In the genomic region with DNA sequence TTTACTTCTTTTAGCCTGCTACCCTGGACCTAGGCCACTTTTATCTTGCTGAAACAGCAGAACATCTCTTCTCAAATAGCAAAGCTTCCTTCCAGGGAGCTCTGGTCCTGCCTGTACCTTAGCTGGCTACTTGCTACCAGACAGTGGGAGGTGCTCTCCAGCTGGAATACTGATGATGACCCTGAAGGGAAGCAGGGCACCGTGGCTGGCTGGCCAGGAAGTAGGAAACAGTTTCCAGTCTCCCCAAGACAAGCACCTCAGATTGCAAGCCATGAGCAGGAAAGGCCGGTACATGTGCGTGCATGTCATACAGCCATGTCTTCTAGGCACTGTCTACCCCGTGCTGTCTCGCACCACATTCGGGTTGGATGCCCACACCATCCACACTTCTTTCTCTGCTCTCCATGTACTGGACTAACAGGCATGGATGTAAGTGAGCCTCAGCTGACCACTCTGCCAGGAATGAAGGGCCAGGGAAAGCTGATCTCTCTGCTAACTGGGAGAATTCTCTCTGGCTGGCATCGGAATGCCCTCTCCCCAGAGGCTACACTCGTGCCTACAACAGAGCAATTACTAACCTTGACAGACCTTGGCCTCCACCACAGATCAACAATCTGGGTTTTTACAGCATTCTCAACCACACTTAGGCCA, we compare ENCODE assay signal across 13 mouse cellular contexts. TPM values are rescaled to one million over a fixed set of nuclear protein-coding genes. Genes with fewer than 3 reads are reported as not detected.
DNase-seq lines count a peak whose midpoint lies in the region; ATAC-seq and TF ChIP-seq lines count a peak whose summit lies in the region.
"Had no signal": no experiment of that assay in that cellular context is flagged by ENCODE, and none has a peak within 500 bp of the region (broad histone marks: within the 10 kb centered on the region; RNA-seq: fewer than 3 reads in every experiment).

No protein-coding gene starts in this region.

- no peaks in the 10 kb centered on the region for H3K27me3 ChIP-seq in forebrain, embryonic 10.5 days (ENCODE audit: poor library complexity, severe bottlenecking)
- H3K27me3 ChIP-seq in forebrain, embryonic 14.5 days (replicated peaks; ENCODE audit: control insufficient read depth, insufficient read depth, low read length), result no peaks in the 10 kb centered on the region
- no peaks in the 10 kb centered on the region for H3K27me3 ChIP-seq in intestine, embryonic 14.5 days (replicated peaks; ENCODE audit: control insufficient read depth, insufficient read depth, low read length)
- H3K27me3 ChIP-seq in intestine, embryonic 15.5 days (replicated peaks), result no peaks in the 10 kb centered on the region
- no peaks in the 10 kb centered on the region for H3K27me3 ChIP-seq in stomach, postnatal 0 days (ENCODE audit: control insufficient read depth, insufficient read depth, low read length)
- H3K27me3 ChIP-seq: lung, embryonic 15.5 days; midbrain, embryonic 13.5 days had no signal

- no peak for DNase-seq in forebrain, embryonic 10.5 days (ENCODE audit: extremely low spot score, low spot score)
- no peak for DNase-seq in forebrain, embryonic 14.5 days (ENCODE audit: low spot score)
- peak; percentile 50 for DNase-seq in intestine, embryonic 14.5 days (ENCODE audit: low spot score)
- DNase-seq in kidney, adult 9 months, result peak; percentile 49
- no peak for DNase-seq in stomach, postnatal 0 days (ENCODE audit: low spot score)
- no peak for DNase-seq in lung, postnatal 4 days
- DNase-seq: B cell, adult 2 months; thymus, postnatal 14 days had no signal

- TF ChIP-seq CTCF in stomach, postnatal 0 days (IDR thresholded peaks at IDR 0.05; ENCODE audit: low read depth), result no peak

- peaks cover 21% of the 10 kb centered on the region for H3K4me1 ChIP-seq in forebrain, embryonic 10.5 days
- H3K4me1 ChIP-seq in forebrain, embryonic 14.5 days (ENCODE audit: control insufficient read depth, insufficient read depth, low read length), result no peaks in the 10 kb centered on the region
- peaks cover 14% of the 10 kb centered on the region for H3K4me1 ChIP-seq in intestine, embryonic 14.5 days (replicated peaks; ENCODE audit: control insufficient read depth, insufficient read depth, low read length)
- peaks cover 6% of the 10 kb centered on the region; the same call in 1 of the 2 replicates for H3K4me1 ChIP-seq in intestine, embryonic 15.5 days (replicated peaks)
- no peaks in the 10 kb centered on the region for H3K4me1 ChIP-seq in stomach, postnatal 0 days (replicated peaks; ENCODE audit: control insufficient read depth, insufficient read depth)
- H3K4me1 ChIP-seq: lung, embryonic 15.5 days; midbrain, embryonic 13.5 days had no signal

- no peak for TF ChIP-seq EP300 in stomach, postnatal 0 days (optimal IDR thresholded peaks at IDR 0.05)

- H3K4me3 ChIP-seq in forebrain, embryonic 10.5 days, result no peak overlapping the region
- no peak overlapping the region for H3K4me3 ChIP-seq in forebrain, embryonic 14.5 days (ENCODE audit: low read depth, low read length)
- no peak overlapping the region for H3K4me3 ChIP-seq in intestine, embryonic 14.5 days (ENCODE audit: low read depth, low read length)
- no peak overlapping the region for H3K4me3 ChIP-seq in intestine, embryonic 15.5 days (replicated peaks)
- no peak overlapping the region for H3K4me3 ChIP-seq in stomach, postnatal 0 days (ENCODE audit: low read depth, low read length)
- H3K4me3 ChIP-seq: lung, embryonic 15.5 days; midbrain, embryonic 13.5 days had no signal

- H3K9ac ChIP-seq in forebrain, embryonic 14.5 days (ENCODE audit: low read length), result no peak overlapping the region
- no peak overlapping the region for H3K9ac ChIP-seq in intestine, embryonic 14.5 days (ENCODE audit: low read length)
- H3K9ac ChIP-seq in intestine, embryonic 15.5 days, result no peak overlapping the region
- H3K9ac ChIP-seq in stomach, postnatal 0 days (ENCODE audit: low read length), result no peak overlapping the region
- H3K9ac ChIP-seq: lung, embryonic 15.5 days; midbrain, embryonic 13.5 days had no signal

- 86% methylated on average over 8 of the region's 8 CpGs for WGBS in forebrain, embryonic 10.5 days
- 91% methylated on average over 8 of the region's 8 CpGs for WGBS in forebrain, embryonic 14.5 days
- WGBS in intestine, embryonic 14.5 days, result 69% methylated on average over 8 of the region's 8 CpGs
- 75% methylated on average over 8 of the region's 8 CpGs for WGBS in intestine, embryonic 15.5 days
- WGBS in stomach, postnatal 0 days, result 70% methylated on average over 8 of the region's 8 CpGs

- H3K9me3 ChIP-seq in forebrain, embryonic 10.5 days, result no peaks in the 10 kb centered on the region
- H3K9me3 ChIP-seq in forebrain, embryonic 14.5 days (replicated peaks; ENCODE audit: control insufficient read depth, low read length), result no peaks in the 10 kb centered on the region
- no peaks in the 10 kb centered on the region for H3K9me3 ChIP-seq in intestine, embryonic 14.5 days (ENCODE audit: control insufficient read depth, low read length)
- no peaks in the 10 kb centered on the region for H3K9me3 ChIP-seq in intestine, embryonic 15.5 days
- H3K9me3 ChIP-seq in stomach, postnatal 0 days (ENCODE audit: control insufficient read depth, low read length), result no peaks in the 10 kb centered on the region
- H3K9me3 ChIP-seq: G1E; lung, embryonic 15.5 days; midbrain, embryonic 13.5 days had no signal

- no peak for ATAC-seq in forebrain, embryonic 14.5 days
- ATAC-seq in intestine, embryonic 14.5 days (replicated peaks; ENCODE audit: low FRiP score, low TSS enrichment, low read depth), result no peak; the same call in 1 of the 2 replicates
- ATAC-seq in intestine, embryonic 15.5 days, result no peak
- ATAC-seq in stomach, postnatal 0 days (ENCODE audit: low FRiP score, low TSS enrichment), result no peak
- no peak for ATAC-seq in granulocyte monocyte progenitor cell, adult 5-6 weeks (replicated peaks; ENCODE audit: poor library complexity, severe bottlenecking)
- ATAC-seq: midbrain, embryonic 13.5 days had no signal

- 0 out of 2 replicates have a peak overlapping the region, but pooled peaks have one; percentile 35 for H3K27ac ChIP-seq in forebrain, embryonic 10.5 days
- no peak overlapping the region for H3K27ac ChIP-seq in forebrain, embryonic 14.5 days (ENCODE audit: low read depth, low read length)
- no peak overlapping the region for H3K27ac ChIP-seq in intestine, embryonic 14.5 days (ENCODE audit: low read depth)
- H3K27ac ChIP-seq in intestine, embryonic 15.5 days, result no peak overlapping the region
- H3K27ac ChIP-seq in stomach, postnatal 0 days (replicated peaks), result 0 out of 2 replicates have a peak overlapping the region, but pooled peaks have one; percentile 18
- H3K27ac ChIP-seq: lung, embryonic 15.5 days; midbrain, embryonic 13.5 days had no signal

- H3K4me2 ChIP-seq in forebrain, embryonic 14.5 days (ENCODE audit: low read length), result no peak overlapping the region
- no peak overlapping the region for H3K4me2 ChIP-seq in intestine, embryonic 14.5 days (ENCODE audit: low read length)
- no peak overlapping the region for H3K4me2 ChIP-seq in intestine, embryonic 15.5 days (replicated peaks)
- H3K4me2 ChIP-seq in stomach, postnatal 0 days (replicated peaks; ENCODE audit: low read depth), result no peak overlapping the region
- H3K4me2 ChIP-seq: lung, embryonic 15.5 days; midbrain, embryonic 13.5 days had no signal

- no peaks in the 10 kb centered on the region for H3K36me3 ChIP-seq in forebrain, embryonic 10.5 days (replicated peaks)
- H3K36me3 ChIP-seq in forebrain, embryonic 14.5 days (ENCODE audit: control insufficient read depth, insufficient read depth, low read length), result no peaks in the 10 kb centered on the region
- H3K36me3 ChIP-seq in intestine, embryonic 14.5 days (ENCODE audit: control insufficient read depth, insufficient read depth, low read length), result no peaks in the 10 kb centered on the region
- no peaks in the 10 kb centered on the region for H3K36me3 ChIP-seq in intestine, embryonic 15.5 days
- H3K36me3 ChIP-seq in stomach, postnatal 0 days (ENCODE audit: control insufficient read depth, insufficient read depth, low read length), result no peaks in the 10 kb centered on the region
- H3K36me3 ChIP-seq: G1E; lung, embryonic 15.5 days; midbrain, embryonic 13.5 days had no signal

RNA-seq across cellular contexts. Expression of a gene that starts 17.1 kb away (rescaled TPM):
- polyA plus RNA-seq in forebrain, embryonic 10.5 days (2016; fragmentation: Nextera tagmentation; extraction: Ambion mirVana), result 6.3 and 6.7 TPM in 2 replicates
- 2.2 and 2.5 TPM in 2 replicates for polyA plus RNA-seq in forebrain, embryonic 14.5 days (2014; fragmentation: Nextera tagmentation; extraction: Ambion mirVana)
- polyA plus RNA-seq in intestine, embryonic 14.5 days (2014; fragmentation: Nextera tagmentation; extraction: Ambion mirVana), result 38.2 and 41.4 TPM in 2 replicates
- polyA plus RNA-seq in intestine, embryonic 15.5 days (2015; fragmentation: Nextera tagmentation; extraction: Ambion mirVana), result 33.0 and 34.0 TPM in 2 replicates
- polyA plus RNA-seq in stomach, postnatal 0 days (2015; fragmentation: Nextera tagmentation; extraction: Ambion mirVana), result 35.3 and 41.6 TPM in 2 replicates
- 3.7 and 6.7 TPM in 2 replicates for total RNA-seq in granulocyte monocyte progenitor cell, adult 5-6 weeks (2014; fragmentation: Nextera tagmentation)
- total RNA-seq in granulocyte monocyte progenitor cell, adult 5-6 weeks (2017), result 3.0 and 4.4 TPM in 2 replicates

Comparison
In these comparisons a context has a peak if more than half of its experiments do, and no peak if none do; other contexts are left out.
1. H3K27ac ChIP-seq: peak in forebrain, embryonic 10.5 days (single experiment) and stomach, postnatal 0 days (single experiment); none in forebrain, embryonic 14.5 days (single experiment), intestine, embryonic 14.5 days (single experiment) and intestine, embryonic 15.5 days (single experiment).
2. DNase-seq: peak in intestine, embryonic 14.5 days (single experiment) and kidney, adult 9 months (single experiment); none in forebrain, embryonic 10.5 days (single experiment), forebrain, embryonic 14.5 days (single experiment), stomach, postnatal 0 days (single experiment) and lung, postnatal 4 days (0 of 2).